Mouse (Mus musculus) spleen, postnatal 14 days (tissue): ENCODE measurements at regions not wholly inside any gene's neighbourhood (a gene's known extent, or its start where the extent isn't known, plus 50 kb on each side); places are given as distances from the start of the nearest gene placed in this dataset.

Experiments used
- DNase-seq, 2 experiments: peaks; one replicate each; pipeline ENCODE4 v3.0.0; 2021 to 2022; ENCODE audit warnings: low spot score in 2 of 2

- no peak for DNase-seq
These were observed 671.8 kb downstream of the 5730522E02Rik start for GRCm38 (mm10) chr11:25538641-25539258.

- DNase-seq, result no peak
These were observed 674.5 kb downstream of the 5730522E02Rik start for GRCm38 (mm10) chr11:25536069-25536468.

GRCm38 (mm10) chr11:25533081-25533480, 677.5 kb downstream of the 5730522E02Rik start:
- DNase-seq, result no peak

GRCm38 (mm10) chr11:25531668-25532398, 678.7 kb downstream of the 5730522E02Rik start:
- DNase-seq, result no peak

- no peak for DNase-seq
These were observed 682.5 kb downstream of the 5730522E02Rik start for GRCm38 (mm10) chr11:25528056-25528455.

GRCm38 (mm10) chr11:25518903-25519302, 691.7 kb downstream of the 5730522E02Rik start:
- DNase-seq, result no peak

- no peak for DNase-seq
These were observed 692.4 kb downstream of the 5730522E02Rik start for GRCm38 (mm10) chr11:25518131-25518530.

- no peak for DNase-seq
These were observed 705.1 kb downstream of the 5730522E02Rik start for GRCm38 (mm10) chr11:25505500-25505899.

- no peak for DNase-seq
These were observed 736.7 kb downstream of the 5730522E02Rik start for GRCm38 (mm10) chr11:25473682-25474365.

- DNase-seq, result no peak
These were observed 740.7 kb downstream of the 5730522E02Rik start for GRCm38 (mm10) chr11:25469819-25470218.

- DNase-seq, result no peak
These were observed 773.4 kb downstream of the 5730522E02Rik start for GRCm38 (mm10) chr11:25437206-25437605.

- no peak for DNase-seq
These were observed 774.9 kb downstream of the 5730522E02Rik start for GRCm38 (mm10) chr11:25435645-25436044.

GRCm38 (mm10) chr11:25423186-25423585, 787.4 kb downstream of the 5730522E02Rik start:
- no peak for DNase-seq

- DNase-seq, result no peak
These were observed 789.1 kb downstream of the 5730522E02Rik start for GRCm38 (mm10) chr11:25421486-25421885.

- no peak for DNase-seq
These were observed 800.0 kb downstream of the 5730522E02Rik start for GRCm38 (mm10) chr11:25410403-25411090.

GRCm38 (mm10) chr11:25391649-25392048, 818.9 kb downstream of the 5730522E02Rik start:
- no peak for DNase-seq

GRCm38 (mm10) chr11:25367111-25367510, 843.5 kb downstream of the 5730522E02Rik start:
- DNase-seq, result no peak

- DNase-seq, result no peak
These were observed 845.1 kb downstream of the 5730522E02Rik start for GRCm38 (mm10) chr11:25365433-25365832.

- no peak for DNase-seq
These were observed 850.8 kb downstream of the 5730522E02Rik start for GRCm38 (mm10) chr11:25359723-25360122.

- DNase-seq, result no peak
These were observed 852.7 kb downstream of the 5730522E02Rik start for GRCm38 (mm10) chr11:25357717-25358411.
